Mouse (Mus musculus): ENCODE results near the gene Usp15. TPM values are rescaled to one million over a fixed set of nuclear protein-coding genes. Genes with fewer than 3 reads are reported as not detected.

Gene Usp15
- polyA plus RNA-seq, 1 experiment from 2014 or later = 84.6 TPM

GRCm38 (mm10) chr10:123084900-123085641 lies 111.7 kb downstream of the Usp15 start:
- H3K9me3 ChIP-seq = no peaks in the 10 kb centered on the region
- no peaks in the 10 kb centered on the region for H3K36me3 ChIP-seq (replicated peaks)
- 80% methylated on average over 10 of the region's 10 CpGs for WGBS
- DNase-seq (ENCODE audit: extremely low spot score, low spot score) = no peak
- no peaks in the 10 kb centered on the region for H3K27me3 ChIP-seq (ENCODE audit: poor library complexity, severe bottlenecking)
- H3K4me3 ChIP-seq = no peak overlapping the region
- H3K27ac ChIP-seq = no peak overlapping the region
- H3K4me1 ChIP-seq = no peaks in the 10 kb centered on the region

DNA sequence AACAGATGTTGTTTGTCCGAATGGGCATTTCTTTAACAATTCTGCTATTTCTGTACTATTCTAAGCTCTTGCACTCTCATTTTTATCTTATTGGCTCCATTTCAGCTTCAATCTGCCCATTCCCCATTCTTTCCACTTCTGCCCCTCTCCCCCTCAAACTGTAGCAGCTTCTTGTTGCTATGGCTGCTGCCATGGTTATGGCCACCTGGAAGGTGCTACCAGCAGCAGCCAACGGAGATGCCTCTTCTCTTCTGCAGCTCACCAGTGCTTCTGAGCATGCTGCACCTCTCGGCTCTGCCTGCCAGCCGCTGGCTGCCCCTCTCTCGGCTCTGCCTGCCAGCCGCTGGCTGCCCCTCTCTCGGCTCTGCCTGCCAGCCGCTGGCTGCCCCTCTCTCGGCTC lies 112.5 kb downstream of the Usp15 start:
- no peaks in the 10 kb centered on the region for H3K9me3 ChIP-seq

GRCm38 (mm10) chr10:123076245-123077023 lies 120.4 kb downstream of the Usp15 start, which contains the start of gene Mon2:
Gene Mon2, minus strand, starts transcription at chr10:123076505.
- Histone ChIP-seq H3K36me3 (replicated peaks) (peaks cover 19% of the 10 kb centered on the region), H3K27ac (peak within 1 kb of the TSS; percentile 91), H3K4me3 (peak within 1 kb of the TSS; percentile 98), H3K27me3 (ENCODE audit: poor library complexity, severe bottlenecking) (no peaks in the 10 kb centered on the region), H3K9me3 (no peaks in the 10 kb centered on the region), H3K4me1 (peaks cover 20% of the 10 kb centered on the region)
- peak; percentile 89 for DNase-seq (ENCODE audit: extremely low spot score, low spot score)
- WGBS = under 1% methylated on average over 58 of the region's 58 CpGs

More for the DNA sequence above, 112.5 kb downstream of the Usp15 start:
- Histone ChIP-seq H3K27ac (no peak overlapping the region), H3K36me3 (replicated peaks) (no peaks in the 10 kb centered on the region), H3K4me3 (no peak overlapping the region), H3K27me3 (ENCODE audit: poor library complexity, severe bottlenecking) (no peaks in the 10 kb centered on the region), H3K4me1 (no peaks in the 10 kb centered on the region)
- WGBS = 75% methylated on average over 9 of the region's 9 CpGs
- DNase-seq (ENCODE audit: extremely low spot score, low spot score) = no peak

- Histone ChIP-seq H3K36me3 (replicated peaks) (peaks cover 21% of the 10 kb centered on the region), H3K27me3 (ENCODE audit: poor library complexity, severe bottlenecking) (no peaks in the 10 kb centered on the region), H3K4me1 (peaks cover 20% of the 10 kb centered on the region), H3K27ac (peak overlapping the region; percentile 91), H3K4me3 (peak overlapping the region; percentile 98), H3K9me3 (no peaks in the 10 kb centered on the region)
- under 1% methylated on average over 42 of the region's 48 CpGs for WGBS
- no peak for DNase-seq (ENCODE audit: extremely low spot score, low spot score)
Measured at GRCm38 (mm10) chr10:123075751-123076242, 121.0 kb downstream of the Usp15 start.

GRCm38 (mm10) chr10:123071997-123072396 lies 124.8 kb downstream of the Usp15 start:
- no peak overlapping the region for H3K4me3 ChIP-seq
- H3K36me3 ChIP-seq (replicated peaks) = peaks cover 41% of the 10 kb centered on the region
- peaks cover 16% of the 10 kb centered on the region for H3K9me3 ChIP-seq
- 94% methylated on average over 2 of the region's 2 CpGs for WGBS
- DNase-seq (ENCODE audit: extremely low spot score, low spot score) = no peak
- H3K27ac ChIP-seq = no peak overlapping the region
- H3K4me1 ChIP-seq = peaks cover 19% of the 10 kb centered on the region
- H3K27me3 ChIP-seq (ENCODE audit: poor library complexity, severe bottlenecking) = no peaks in the 10 kb centered on the region

- Histone ChIP-seq H3K4me3 (no peak overlapping the region), H3K27me3 (ENCODE audit: poor library complexity, severe bottlenecking) (no peaks in the 10 kb centered on the region), H3K36me3 (replicated peaks) (peaks cover 7% of the 10 kb centered on the region), H3K27ac (no peak overlapping the region), H3K9me3 (no peaks in the 10 kb centered on the region; the same call in 1 of the 2 replicates), H3K4me1 (0 out of 2 replicates have a peak, but pooled peaks cover 3% of the 10 kb centered on the region)
- peak; percentile 5 for DNase-seq (ENCODE audit: extremely low spot score, low spot score)
- WGBS = 94% methylated on average over 2 of the region's 2 CpGs
Measured at GRCm38 (mm10) chr10:123063021-123063420, 133.8 kb downstream of the Usp15 start.

- Histone ChIP-seq H3K4me3 (no peak overlapping the region), H3K4me1 (0 out of 2 replicates have a peak, but pooled peaks cover 3% of the 10 kb centered on the region), H3K36me3 (replicated peaks) (peaks cover 9% of the 10 kb centered on the region), H3K27ac (no peak overlapping the region), H3K9me3 (no peaks in the 10 kb centered on the region), H3K27me3 (ENCODE audit: poor library complexity, severe bottlenecking) (no peaks in the 10 kb centered on the region)
- WGBS = 95% methylated on average over 6 of the region's 6 CpGs
- peak; percentile 7 for DNase-seq (ENCODE audit: extremely low spot score, low spot score)
Measured at GRCm38 (mm10) chr10:123060831-123061230, 136.0 kb downstream of the Usp15 start.

DNA sequence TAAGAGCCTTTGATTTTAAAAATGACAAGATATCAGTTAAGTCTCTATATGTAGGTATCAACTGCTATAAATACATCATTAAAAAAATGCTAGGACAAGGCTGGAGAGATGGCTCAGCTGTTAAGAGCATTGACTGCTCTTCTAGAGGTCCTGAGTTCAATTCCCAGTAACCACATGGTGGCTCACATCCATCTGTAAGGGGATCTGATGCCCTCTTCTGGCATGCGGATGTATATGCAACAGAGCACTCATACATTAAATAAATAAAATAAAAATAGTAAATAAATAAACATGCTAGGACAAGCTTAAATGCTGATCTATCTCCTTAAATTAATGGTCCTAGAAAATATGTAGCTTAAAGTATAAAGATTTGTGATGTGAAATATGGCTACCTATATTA lies 139.7 kb downstream of the Usp15 start:
- Histone ChIP-seq H3K27me3 (ENCODE audit: poor library complexity, severe bottlenecking) (no peaks in the 10 kb centered on the region), H3K27ac (no peak overlapping the region), H3K36me3 (replicated peaks) (peaks cover 9% of the 10 kb centered on the region), H3K4me1 (0 out of 2 replicates have a peak, but pooled peaks cover 3% of the 10 kb centered on the region), H3K9me3 (no peaks in the 10 kb centered on the region), H3K4me3 (no peak overlapping the region)
- 91% methylated on average over 1 of the region's 1 CpGs for WGBS
- no peak for DNase-seq (ENCODE audit: extremely low spot score, low spot score)

- 91% methylated on average over 10 of the region's 10 CpGs for WGBS
- Histone ChIP-seq H3K4me1 (0 out of 2 replicates have a peak, but pooled peaks cover 3% of the 10 kb centered on the region), H3K4me3 (no peak overlapping the region), H3K36me3 (replicated peaks) (peaks cover 10% of the 10 kb centered on the region), H3K27ac (no peak overlapping the region), H3K27me3 (ENCODE audit: poor library complexity, severe bottlenecking) (no peaks in the 10 kb centered on the region), H3K9me3 (no peaks in the 10 kb centered on the region)
- peak; percentile 4 for DNase-seq (ENCODE audit: extremely low spot score, low spot score)
Measured at GRCm38 (mm10) chr10:123056463-123056862, 140.3 kb downstream of the Usp15 start.

DNA sequence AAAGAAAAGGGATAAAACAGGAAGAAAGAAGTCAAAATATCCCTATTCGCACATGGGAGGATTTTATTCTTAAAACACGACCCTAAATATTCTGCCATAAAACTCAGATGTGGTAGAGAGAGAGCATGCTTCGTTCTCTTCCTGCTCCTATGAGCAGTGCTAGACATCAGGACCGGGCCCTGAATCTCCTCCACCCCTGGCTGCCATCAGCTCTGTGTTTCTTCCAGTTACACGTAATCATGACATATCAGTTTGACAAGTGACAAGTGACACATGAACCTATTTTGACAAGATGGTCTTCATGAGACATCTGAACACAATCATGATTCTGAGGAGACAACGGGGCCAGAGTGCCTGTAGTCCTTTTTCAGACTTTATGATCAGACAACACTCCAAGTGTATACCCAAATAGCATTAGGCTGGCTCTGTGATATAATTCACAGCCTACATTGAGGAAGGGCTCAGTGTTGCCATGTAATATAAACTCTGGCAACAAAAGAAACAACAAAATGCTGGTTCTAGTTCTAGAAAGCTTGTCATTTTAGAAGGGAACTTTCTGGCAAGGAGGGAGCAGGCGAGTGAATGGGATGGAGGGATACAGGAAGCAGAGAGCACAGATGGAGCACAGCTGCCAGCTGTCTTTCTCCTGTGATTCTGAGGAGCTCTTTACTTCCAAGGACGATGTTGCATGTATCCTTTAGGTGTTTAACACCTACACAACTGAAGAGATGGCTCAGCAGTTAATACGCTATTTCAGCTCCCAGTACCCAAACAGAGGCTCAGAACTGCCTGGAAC lies 141.4 kb downstream of the Usp15 start:
- H3K27ac ChIP-seq = no peak overlapping the region
- no peaks in the 10 kb centered on the region for H3K9me3 ChIP-seq
- WGBS = 92% methylated on average over 9 of the region's 9 CpGs
- peak; percentile 6 for DNase-seq (ENCODE audit: extremely low spot score, low spot score)
- H3K4me3 ChIP-seq = no peak overlapping the region
- H3K36me3 ChIP-seq (replicated peaks) = peaks cover 20% of the 10 kb centered on the region
- no peaks in the 10 kb centered on the region for H3K27me3 ChIP-seq (ENCODE audit: poor library complexity, severe bottlenecking)
- H3K4me1 ChIP-seq = 0 out of 2 replicates have a peak, but pooled peaks cover 3% of the 10 kb centered on the region
